Mouse (Mus musculus): ENCODE results near the gene Mmp9.
A peak's percentile ranks its signal among the peaks of the same experiment; 100 is the strongest.

Mmp9 gene

DNA sequence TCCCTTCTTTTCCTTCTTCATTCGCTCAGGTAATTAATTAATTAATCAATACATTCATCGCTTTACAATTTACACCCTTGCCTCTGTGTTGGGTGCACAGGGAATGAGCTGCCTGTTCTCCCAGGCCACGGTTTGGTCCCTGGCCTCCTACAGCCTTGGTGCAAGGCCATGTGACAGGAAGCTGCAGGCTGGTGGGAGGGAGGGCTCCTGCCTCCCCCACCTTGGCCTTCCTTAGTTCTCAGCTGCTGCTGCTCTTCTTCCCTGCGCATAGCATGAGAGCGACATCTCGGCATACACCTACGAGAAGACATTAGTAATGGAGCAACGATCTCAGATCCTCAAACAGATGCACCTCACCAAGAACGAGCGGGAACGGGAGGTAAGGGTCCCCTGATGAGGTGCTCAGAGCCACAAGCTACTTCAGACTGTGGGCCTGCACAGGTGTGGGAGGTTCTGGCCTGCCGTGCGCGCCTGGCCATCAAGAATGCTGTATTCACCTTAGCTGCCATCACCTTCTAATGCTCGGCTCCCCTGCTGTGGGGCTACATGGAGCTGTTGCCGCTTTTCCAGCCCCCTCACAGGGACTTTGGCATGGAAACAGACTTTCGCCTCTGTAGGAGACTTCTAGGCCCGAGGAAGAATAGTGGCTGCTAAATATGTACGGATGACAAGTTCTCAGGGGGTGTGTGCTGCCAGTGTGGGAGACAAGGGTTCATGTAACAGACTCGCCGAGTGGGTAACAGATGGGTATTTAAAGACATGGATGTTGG is 54.3 kb downstream of the Mmp9 start:
- no peak for DNase-seq

DNA sequence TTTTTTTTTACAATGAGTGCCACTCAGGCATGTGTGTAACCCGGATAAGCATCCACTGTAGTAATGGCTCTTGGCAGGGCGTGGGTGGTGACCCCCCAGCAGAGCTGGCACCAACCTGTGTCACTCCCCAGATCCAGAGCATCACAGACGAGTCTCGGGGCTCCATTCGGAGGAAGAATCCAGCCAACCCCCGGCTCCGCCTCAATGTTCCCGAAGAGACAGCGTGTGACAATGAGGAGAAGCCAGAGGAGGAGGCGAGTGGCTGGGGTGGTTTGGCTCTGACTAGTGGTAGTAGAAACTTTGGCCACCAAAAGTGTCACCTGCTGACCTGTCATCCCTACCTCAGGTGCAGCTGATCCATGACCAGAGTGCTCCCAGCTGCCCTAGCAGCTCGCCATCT is 55.4 kb downstream of the Mmp9 start:
- no peak for DNase-seq

DNA sequence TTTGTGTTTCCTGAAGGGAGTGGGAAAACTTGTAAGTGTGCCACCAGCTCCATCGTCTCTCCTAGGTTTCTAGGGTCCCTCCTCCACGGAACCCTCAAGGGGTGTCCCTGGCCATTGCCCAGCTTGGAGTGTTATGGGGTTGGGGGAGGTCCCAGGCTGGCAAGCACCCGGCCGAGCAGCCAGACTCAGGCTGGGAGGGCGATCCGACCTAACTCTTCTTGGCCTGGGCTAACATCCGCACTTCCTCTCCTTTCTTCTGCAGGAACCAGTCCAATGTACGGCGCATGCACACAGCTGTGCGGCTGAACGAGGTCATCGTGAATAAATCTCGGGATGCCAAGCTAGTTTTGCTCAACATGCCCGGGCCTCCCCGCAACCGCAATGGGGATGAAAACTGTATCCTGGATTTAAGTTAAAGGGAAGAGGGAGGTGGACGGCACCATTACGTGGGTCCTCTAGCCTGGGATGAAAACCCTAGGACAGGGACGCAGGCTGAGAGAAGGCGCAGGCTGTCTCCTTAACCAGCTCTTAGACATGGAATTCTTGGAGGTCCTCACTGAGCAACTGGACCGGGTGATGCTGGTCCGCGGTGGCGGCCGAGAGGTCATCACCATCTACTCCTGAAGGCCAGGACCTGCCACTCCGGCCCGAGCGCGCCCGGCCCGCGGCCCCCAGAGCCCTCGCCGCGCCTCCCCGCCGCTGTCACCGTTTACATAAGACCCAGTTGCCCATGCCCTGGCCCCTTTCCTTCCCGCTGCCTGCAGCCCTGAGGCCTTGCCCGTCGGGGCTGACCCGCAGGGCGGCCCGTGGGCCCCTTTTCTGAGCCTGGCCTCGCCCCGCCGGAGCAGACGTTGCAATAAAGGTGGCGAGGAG is 56.5 kb downstream of the Mmp9 start:
- DNase-seq, result peak; percentile 93

DNA sequence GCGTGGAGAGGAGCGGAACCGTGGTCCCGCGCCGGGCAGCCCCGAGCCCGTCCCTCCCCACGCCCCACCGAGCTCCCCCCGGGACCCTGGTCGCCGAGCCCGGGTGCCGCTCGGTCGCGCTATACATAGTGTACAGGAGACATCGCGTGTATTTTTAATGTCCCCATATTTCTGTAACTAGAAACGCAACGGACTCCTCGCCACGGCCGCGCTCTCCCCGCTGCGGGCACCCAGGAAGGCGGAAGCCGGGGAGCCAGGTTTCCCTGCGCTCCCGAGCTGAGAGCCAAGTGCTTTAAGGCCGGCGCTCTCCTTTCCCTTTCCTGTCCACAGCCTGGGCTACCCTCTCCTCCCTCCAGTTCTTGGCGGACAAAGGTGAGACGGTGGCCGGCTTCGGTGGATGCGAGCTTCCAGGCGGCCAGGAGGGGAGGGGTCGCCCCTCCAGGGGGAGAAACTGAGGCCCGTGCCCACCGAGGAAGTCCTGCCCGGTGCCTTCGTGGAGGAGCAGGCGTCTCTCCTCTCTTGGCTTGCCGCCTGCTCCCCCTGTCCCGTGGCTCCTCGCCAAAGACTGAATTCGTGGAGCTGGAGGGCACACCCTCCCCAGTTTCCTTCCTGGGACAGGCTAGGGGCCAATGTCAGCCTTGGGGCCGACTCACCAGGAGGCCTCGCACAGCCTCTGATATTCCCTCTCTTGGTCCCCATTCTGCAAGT is 57.3 kb downstream of the Mmp9 start:
- DNase-seq, result peak; percentile 95

DNA sequence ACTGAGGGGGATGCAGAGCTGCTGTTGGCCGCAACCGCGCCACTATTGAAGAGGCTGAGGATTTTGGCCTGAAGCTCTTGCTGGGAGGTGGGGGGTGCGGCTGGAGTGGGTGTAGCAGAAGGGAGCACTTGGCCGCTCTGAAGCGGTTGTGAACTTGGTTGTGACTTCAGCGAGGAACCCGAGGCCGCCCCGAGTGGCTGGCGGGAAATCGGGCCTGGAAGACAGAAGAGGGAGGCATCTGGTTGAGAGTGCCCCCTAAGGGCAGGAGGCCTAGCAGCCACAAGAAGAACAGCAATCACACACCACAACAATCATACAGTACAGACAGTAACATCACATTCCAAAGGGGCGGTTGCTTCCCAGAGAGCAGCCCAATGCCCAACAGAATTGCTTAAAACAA is 61.4 kb downstream of the Mmp9 start:
- no peak for DNase-seq

DNA sequence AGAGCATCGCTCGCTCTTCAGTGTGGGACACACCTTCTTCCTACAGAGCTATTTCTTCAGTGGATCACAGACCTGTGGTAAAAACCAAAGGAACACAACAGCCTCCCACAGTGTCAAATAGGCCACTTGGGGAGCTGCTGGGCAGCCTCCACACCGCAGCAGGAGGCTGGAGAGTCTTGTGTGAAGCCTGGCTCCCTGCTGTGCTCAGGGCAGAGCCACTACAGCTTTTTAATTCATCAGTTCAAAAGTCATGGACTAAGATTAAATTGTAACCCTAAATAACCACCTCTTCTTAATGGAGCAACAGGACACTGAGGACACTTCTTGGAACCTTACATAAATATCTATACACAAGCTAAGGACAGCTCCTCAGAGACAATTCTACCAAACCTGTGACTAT is 62.5 kb downstream of the Mmp9 start:
- DNase-seq, result no peak

DNA sequence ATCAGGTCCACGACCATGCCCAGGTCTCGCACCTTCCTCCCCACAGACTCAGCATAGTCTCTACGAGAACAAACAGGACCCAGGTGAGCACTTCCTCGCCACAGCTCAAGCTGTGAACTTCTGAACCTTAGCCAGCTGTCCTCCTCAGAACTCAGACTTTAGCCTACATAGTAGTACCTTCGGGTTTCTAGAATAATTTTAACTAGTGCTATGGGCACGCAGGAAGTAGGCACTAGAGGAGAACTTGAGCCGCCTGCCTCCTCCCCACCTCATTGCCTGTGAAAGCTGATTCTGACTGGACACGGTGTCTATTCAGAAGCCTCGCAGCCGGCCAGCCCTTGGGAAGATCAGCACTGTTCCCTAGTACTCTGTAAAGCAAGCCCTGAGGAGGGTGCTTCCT is 63.7 kb downstream of the Mmp9 start:
- no peak for DNase-seq
